Mouse (Mus musculus) adipocyte (in vitro differentiated cells): ENCODE data around the gene Sh3kbp1.

Experiments
- DNase-seq: peaks from one replicate; pipeline ENCODE4 v3.0.0-alpha.2; 2016; ENCODE audit warnings: low spot score

The Sh3kbp1 gene

DNA sequence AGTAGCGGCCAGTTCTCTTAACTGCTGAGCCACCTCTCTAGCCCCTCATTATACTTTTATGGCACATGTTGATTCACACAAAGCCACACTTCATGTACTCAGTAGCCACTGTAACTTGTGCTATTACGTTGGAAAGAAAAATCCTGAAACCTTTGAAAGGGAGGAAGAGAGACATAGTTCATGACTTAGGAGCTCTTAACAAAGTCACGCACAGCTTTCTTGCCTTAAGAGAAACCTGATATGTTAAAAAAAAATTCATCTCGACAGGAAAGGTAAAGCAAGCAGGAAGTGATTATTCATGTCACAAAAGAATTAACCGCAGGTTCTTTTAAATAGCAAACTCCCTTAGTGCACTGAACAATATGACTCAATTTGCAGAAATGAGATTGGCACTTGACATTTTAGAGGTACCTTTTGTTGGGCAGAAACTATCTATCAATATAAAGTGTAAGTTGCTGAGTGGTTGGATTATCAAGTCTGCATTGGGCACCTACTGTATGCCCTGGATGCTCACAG is 51.3 kb downstream of the Sh3kbp1 start:
- no peak for DNase-seq

DNA sequence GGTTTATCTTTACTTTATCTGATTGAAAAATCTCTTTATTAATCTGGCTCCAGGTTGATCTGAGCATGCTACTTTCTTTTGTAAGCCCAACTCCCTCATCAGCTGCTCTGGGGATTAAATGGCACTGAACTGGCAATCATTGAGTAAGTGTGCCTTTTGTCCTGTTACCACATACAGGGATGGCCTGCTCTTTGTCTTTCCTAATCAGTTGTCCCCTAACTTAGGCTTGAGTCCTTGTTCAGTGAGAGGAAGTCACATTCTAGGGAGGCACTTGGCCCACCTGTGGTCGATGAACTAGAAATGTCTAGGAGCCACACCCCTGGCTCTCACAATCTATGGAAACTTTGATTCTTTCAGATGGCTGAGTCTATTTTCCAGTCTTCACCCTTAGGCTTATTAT is 58.4 kb downstream of the Sh3kbp1 start:
- DNase-seq: no peak

DNA sequence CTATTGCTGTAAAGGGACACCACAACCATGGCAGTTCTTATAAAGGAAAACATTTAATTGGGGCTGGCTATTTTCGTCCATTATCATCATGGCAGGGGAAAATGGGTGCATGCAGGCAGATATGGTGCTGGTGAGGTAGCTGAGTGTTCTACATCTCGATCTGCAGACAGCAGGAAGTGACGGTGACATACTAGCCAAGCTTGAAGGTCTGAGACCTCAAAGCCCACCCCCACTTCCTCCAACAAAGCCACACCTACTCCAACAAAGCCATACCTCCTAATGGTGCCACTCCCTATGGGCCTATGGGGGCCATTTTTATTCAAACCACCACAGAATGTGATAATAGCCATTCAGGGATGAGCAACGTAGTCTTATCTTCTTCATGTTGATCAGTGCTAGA is 59.8 kb downstream of the Sh3kbp1 start:
- DNase-seq: no peak

DNA sequence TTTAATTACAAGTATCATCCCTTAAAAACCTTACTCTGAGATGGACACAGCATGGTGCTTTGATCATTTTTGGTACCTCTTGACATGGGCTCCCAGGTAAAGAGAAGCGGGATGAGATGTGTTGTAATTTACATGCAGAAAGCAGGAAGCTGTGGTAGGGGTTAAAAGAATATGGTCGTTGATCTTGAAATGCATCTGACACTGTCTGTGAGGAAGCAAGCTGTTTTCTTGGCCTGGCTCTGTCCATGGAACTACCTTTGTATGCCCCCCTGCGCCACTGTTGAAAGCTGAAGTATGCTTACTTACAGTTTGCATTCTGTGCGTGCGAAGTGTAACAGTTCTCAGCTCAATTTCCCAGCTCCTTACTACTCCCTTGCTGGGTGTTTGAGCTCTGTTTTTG is 61.6 kb downstream of the Sh3kbp1 start:
- DNase-seq: no peak

DNA sequence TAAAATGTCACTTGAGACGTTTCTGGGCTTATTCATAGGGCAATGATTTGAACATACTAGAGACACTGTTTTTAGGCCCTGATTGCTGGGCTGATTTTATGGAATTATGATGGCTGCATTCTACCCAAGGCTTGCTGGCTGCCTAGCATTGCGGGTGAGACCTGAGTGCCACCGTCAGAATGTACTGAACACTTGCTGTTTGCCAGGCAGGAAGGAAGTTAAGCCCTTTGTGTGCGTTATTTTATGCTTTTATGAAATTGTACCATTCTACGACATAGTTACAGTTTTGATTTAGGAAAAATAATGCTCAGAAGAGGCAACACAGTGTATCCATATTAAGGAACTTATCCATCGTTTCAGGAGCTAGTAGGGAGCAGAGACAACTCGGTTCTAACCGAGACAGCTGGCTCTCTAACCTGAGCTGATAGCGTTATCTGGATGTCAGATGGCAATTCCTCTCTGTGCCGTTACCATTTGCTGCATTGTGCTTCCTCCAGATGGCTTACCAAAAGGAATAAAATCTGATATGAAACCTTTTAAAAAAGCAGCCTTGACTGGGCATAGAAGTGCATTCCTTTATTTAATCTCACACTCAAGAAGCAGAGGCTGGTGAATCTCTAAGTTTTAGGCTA is 62.8 kb downstream of the Sh3kbp1 start:
- DNase-seq: no peak

DNA sequence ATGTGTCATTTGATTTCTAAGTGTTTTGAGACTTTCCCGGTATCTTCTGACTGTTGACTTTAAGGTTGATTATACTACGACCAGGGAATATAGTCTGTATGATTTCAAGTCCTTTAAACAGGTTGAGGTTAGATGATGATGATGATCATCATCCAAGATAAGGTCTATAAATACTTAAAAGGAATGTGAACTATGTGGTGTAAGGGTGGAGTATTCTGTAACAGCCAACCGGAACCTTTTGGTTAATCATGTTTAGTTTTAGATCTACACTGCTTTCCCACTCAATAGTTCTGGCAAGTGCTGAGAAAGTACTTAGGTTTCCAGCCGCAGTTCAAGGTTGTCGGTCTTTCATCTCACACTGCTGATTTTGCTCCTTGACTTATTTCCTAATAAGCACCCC is 66.1 kb downstream of the Sh3kbp1 start:
- DNase-seq: no peak

DNA sequence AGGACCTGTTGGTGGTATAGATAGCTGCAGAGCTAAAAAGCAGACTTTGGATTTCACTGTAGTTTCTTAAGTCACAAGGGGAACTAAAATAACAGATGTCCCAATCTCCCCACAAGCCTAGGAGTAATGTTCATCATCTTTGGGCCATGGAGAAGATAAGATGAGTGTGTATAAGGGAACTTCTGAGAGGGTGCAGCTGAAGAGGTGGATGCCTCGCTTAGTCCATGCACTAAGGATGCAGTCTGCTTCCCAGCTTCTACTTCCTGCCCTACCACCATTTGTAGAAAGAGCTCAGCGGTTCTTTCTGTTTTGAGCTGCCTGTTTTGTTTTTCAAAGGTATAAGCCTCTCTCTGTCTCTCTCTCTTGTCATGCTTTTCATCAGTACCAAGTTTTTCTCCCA is 69.5 kb downstream of the Sh3kbp1 start:
- DNase-seq: no peak

DNA sequence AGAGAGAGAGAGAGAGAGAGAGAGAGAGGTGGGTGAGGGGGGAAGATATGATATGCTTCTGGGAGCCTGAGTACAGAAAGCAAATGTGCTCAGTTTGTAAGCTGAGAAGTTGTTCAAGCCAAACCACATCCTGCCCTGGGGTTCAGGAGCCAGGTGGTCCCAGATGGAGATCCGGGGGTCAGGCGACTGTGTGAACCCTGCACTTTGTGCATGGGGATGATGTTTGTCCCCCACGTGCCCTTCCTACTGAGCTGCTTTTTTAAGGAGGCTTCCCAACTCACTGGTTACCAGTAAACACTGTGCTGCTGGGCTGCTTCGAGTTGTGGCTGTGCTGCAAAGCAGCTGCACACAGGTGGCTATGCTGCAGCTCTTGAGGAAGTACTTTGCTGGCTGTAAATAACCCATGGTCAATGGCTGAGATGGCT is 70.0 kb downstream of the Sh3kbp1 start:
- DNase-seq: no peak

DNA sequence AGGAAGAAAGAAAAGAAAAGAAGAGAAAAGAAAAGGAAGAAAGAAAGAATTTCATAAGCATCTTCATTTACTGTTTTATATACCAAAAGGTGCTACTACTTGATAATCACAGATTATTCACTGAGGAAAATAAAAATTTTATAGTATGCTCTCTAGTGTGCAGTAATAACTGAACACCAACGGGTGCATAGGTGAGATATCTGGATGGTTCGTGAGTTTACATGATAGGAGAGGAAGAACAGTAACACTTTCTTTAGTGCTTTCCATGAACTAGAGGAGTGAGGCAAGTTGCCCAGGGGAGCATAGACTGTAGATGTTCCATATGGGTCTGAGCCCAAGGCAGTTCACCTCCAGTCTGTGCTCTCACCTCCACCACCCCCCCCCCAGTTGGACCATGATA is 75.8 kb downstream of the Sh3kbp1 start:
- DNase-seq: no peak

DNA sequence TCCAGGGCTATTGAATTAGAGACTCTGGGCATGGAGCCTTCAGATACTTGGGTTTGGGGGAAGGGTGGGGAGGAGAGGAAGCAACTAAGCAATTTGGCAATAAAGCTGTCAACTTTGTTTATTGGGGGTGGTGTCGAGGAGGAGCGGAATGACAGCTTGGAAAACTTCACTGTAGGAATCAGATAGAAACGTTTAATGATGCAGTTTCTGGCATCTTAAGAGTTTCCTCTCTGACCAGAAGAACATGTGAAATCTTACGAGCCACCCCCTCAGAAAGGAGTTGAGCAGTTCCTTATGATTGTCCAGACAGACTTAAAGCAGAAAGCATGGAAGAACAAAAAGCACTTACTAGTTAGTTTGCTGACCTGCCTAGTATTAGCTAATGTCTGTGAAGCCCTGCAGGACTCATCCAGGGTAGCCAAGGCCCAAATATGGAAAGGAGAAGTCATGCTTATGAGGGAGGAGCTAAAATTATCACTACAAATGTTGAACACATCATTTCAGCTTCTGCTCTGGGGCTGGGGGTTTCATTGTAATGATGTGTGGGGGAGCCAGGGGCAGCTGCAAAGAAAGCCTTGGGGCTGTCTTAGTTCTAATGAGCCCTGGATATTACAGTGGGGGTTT is 77.4 kb downstream of the Sh3kbp1 start:
- DNase-seq: no peak

DNA sequence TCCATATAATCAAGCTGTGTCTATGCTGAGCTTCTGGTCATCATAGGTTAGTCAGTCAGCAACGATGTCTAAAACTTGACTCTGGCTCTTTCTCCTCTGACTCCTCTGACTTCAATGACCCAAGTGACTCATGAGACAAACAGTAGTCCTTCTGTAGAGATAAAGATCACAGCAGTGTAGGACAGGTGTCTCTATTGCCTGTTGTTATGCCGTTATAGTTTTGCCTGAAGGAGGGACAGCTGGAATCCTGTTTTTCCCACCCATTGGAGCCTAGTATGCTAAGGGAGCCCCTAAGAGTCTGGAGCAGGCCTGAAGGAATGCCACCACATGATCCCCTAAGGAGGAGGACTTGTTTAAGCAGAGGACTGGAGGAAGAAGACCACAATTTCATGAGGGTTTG is 78.3 kb downstream of the Sh3kbp1 start:
- no peak for DNase-seq

DNA sequence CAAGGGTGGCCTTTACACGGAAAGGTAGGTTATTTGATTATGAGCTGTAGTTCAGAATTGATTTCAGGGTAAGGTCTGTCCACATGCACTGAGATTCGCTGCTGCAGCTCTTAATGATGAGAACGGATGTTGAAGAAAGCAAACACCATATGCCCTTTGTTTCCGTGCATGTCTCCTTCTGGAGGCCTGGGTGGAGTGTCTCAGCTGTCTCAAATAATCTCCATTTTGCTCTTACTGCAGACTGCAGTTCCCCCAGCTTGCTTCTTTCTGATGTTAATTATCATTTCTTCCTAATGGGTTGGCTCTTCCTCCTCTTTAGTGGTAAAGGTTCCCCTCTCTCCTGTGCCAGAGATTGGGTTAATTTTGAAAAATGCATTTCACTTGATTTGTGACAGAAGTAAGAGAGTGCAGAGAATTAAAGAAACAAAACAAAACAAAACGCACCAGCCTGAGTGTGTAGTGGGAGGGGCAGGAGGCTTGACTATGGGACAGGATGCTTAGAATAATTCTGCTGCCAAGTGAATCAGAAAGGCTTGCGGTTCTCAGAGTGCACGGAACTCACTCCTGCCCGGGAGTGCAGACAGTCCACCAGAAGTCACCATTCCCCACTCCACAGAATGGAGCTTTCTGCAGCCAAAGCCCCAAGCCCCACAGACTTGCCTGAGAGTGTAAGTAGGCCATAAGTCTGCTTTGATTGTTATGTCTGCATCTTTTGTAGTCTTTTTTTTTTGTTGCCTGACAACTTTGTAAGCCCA is 81.2 kb downstream of the Sh3kbp1 start:
- peak; percentile 17 for DNase-seq

DNA sequence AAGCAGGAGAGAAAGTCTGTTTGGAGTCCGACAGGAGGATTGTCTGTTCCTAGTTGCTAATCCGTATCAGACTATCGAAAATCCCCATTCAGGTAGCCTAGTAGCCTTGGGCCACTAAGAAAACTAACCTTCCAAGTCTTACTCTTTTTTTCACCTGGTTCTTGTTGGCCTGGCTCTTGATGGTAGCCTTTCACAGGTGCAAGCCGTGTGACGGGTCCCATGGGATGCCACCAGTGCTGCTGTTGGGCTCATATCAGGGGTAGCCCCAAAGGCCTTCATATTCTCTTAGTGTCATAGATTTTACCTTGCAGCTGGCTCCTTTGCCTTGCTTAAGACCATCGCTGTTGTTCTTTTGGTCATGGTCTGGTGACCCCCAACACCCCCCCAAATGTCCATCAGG is 82.2 kb downstream of the Sh3kbp1 start:
- DNase-seq: no peak

DNA sequence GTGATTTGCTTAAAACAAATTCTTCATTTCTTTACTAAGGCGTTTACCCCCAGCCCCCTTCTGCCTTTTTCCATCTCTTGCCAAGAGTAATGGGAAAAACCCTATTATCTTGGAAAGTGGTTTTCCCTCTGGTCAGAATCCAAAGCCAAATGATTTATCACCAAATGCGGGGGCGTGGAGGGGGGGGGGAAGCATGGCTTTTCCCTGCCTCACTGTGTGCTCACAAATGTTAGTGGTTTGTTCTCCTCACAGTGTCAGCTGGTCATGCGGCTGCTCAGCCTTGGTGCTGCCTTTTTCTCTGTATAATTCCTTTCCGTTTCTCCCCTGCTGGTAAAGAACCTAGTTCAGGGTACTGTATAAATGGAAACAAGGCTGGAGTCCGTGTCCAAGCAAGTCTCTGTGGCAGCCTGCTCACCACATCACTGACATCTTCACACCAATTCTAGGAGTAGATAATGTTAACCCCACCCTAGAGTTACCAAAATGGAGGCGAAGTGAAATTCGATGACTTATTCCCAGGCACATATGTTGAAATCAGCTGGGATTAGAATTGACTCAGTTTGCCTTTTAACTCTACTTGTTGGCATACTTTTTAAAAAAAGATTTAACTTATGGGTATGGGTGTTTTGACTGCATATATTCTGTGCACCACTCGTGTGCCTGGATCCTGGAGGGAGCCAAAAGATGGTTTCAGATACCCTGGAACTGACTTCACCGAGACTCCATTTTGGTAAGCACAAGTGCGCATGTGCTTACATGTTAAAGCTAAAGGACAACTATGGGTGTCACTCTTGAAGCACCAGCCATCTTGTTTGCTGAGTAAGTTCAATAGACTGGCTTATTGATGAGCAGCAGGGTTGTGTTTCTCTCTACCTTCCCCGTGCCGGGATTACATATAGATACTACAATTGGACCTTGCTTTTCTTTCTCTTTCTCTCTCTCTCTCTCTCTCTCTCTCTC is 84.3 kb downstream of the Sh3kbp1 start:
- peak; percentile 25 for DNase-seq

DNA sequence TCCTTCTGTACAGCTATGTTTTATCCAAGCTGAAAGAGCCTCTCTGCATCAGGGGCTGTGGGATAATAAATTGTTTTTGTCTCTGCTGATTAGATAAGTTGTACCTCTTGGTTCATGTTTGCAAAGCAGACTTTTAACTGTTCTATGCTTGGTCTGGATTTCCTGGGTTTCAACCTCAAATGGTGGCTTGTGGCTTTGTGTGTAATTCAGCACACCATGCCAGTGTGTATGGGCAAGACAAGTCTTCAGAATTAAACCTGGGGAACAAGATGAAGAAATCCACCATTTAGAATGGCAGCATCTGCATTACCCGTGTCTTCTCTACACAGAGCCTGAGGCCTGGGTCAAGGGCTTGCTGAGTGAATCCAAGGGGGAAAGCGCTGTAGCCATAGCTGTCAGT is 86.1 kb downstream of the Sh3kbp1 start:
- no peak for DNase-seq

DNA sequence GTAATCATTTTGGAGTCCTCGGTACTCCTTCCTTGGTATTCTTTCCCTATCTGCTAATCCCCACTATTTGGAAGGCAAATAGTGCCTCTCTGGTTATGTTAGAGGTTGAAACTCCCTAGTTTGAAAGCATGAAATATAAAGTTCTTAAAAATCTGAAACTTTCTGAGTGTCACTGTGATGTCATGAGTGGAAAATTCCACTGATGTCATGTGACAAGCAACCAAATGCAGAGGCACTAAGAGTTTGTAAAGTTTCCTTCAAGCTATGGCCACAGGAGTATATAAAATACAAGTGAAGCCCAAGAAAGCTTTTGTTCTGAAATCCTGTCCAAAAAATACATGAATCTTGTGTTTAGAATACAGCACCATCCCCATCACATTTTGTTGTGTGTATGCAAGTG is 94.3 kb downstream of the Sh3kbp1 start:
- no peak for DNase-seq

DNA sequence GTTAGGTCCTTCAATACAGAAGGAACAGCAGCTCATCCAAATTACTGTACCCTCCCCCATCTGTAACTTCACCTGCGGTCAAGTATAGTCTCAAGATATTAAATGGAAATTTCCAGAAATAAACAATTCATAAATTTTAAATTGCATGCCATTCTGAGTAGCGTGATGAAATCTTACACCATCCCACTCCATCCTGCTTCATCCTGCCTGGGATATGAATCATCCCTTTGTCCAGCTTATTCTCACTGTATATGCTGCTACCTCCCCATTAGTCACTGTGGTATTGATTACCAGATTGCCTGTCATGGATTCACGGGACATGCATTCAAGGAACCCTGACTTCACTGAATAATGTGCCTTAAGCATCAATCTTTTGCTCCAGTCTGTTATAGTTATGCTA is 104.3 kb downstream of the Sh3kbp1 start:
- DNase-seq: no peak

DNA sequence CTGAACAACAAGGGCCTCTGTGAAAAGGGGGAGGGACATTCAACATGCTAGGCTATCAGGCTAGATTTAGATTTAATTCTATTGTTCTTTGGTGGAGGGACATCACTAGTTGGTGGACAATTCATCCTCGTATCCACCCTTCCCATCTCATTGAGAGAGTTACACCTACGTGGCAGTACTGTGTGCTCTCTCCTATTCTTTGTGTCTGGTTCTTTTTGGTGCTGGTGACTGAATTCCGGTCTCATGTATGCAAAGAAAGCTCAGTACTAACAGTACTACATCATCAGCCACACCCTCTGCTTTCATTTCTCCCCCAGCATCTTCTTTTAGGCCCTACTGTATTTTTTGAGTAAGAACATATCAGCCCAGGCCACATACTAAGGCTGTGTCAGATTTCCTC is 105.8 kb downstream of the Sh3kbp1 start:
- DNase-seq: no peak

DNA sequence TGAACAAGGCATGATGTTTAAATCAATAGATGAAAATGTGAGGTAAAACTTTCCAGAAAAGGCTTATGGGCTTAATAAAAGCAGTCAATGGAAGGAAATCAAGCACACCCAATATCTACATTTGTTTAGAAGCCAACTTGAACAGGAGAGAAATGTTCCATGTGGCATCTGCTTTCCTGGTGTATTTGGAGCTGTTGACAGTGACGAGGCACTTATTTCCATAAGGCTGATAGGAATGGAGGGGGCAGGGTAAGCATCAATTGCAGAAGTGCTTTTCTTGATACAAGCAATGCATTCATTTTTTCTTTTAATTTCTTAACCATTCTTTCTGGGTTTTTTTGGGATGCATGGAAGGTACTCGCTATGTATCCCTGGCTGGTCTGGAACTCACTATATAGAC is 106.9 kb downstream of the Sh3kbp1 start:
- no peak for DNase-seq

DNA sequence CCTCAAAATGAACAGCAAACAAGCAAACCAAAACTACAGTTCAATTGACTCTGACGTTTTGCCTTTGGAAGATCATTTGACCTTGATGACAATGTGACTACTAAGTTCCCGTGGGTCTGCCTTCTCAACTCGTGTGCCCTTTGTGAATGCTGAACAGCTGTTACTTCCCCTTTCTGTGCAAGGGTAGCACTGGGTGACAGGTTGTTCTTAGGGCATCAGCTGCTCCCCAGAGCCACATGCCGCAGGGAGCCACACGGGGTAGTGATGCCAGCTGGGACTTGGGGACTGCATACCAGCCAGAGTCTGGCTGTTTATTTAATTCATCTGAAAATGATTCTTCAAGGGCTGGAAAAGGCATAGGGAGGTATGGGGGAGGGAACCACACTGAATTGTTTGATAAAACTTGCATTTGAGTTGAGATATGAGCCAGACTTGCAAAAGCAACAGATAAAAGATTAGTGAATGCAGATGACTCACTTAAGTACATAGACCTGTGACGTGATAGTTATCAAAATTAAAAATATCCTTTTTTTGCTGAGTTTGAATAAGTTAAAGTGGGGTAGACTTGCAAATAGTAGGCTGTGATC is 108.5 kb downstream of the Sh3kbp1 start:
- DNase-seq: peak; percentile 34

DNA sequence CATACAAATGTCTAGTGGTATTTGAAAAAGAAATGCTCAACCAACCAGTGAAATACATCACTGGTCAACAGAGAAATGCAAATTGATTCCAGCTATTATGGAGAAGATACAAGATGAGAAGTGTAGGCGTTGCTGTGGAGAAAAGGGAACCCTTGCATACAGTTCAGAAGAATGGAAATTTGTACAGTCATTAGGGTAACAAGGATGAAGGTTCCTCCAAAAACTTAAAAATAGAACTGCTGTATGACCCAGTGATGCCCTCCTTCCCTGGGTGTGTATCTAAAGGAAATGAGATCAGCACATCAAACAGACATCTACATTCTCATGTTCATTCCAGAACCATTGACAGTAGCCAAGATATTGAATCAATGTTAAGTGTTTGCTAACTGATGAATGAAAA is 110.3 kb downstream of the Sh3kbp1 start:
- DNase-seq: no peak

DNA sequence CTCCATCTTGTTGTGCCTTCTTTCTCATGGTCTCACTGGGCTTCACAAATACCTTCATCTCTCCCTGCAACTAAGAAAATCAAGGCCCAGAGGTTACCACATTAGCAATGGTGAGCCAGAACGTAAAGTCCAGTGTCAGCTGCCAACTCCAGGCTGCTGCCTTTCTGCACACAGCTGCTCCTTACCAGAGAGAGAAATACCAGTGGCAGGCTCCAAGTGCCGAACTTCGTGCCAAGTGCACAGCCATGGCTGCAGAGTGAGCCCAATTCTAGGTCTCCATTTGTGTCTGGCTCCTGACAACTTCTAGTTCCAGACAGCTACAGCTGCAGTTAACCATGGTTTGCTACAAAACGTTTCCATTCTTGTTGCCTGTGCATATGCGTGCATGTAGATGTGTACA is 117.0 kb downstream of the Sh3kbp1 start:
- peak; percentile 70 for DNase-seq
